Mouse (Mus musculus) right cerebral cortex, postnatal 10 days (tissue): Measurements from ENCODE around the gene Aco2.
A peak's percentile ranks its signal among the peaks of the same experiment; 100 is the strongest.

Experiments used
- DNase-seq, 2 experiments: peaks; one replicate each; pipeline ENCODE4 v3.0.0; 2021; ENCODE audit warnings: low spot score in 2 of 2

The Aco2 gene

DNA sequence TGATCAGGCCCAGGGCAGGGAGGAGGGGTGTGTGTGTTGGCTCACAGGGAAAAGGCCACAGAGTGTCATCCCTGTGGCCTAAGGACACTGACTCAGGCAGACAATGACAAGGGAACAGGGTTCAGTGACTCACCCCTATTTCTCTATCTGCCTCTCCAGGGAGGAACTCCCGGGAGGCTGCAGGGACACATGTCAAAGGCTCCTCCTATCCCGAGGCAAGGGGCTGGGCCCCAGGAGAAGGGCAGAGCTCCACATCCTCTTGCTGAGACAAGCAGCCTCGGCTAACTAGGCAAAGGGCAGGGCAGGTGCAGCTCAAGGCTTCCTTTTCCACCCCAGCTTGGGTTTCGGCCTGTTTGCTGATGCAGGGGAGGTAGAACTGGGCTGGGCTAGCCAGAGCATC lies 26.4 kb upstream of the Aco2 start:
- DNase-seq = no peak

DNA sequence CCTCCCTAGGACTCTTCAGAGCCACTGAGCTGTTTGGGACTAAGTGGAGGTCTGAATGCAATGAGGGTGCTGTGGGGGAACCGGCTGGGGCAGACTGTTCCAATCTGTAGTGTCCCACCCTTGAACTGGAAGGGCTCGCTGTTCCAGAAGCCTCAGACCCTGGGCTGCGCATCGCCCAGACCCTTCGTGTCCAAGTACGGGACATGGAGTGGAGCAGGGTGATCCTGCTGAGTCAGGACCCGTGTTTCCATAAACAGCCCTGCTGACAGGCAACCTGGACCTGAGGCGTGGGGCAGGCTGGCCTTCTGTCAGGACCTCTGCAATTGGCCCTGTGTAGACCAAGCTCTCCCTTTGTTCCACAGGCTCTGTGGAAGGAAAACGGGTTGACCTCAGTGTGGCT lies 25.4 kb upstream of the Aco2 start:
- no peak for DNase-seq

- no peak for DNase-seq
These were observed 24.9 kb upstream of the Aco2 start for GRCm38 (mm10) chr15:81847161-81847560.

- no peak for DNase-seq
These were observed 24.2 kb upstream of the Aco2 start for GRCm38 (mm10) chr15:81847861-81848260.

DNA sequence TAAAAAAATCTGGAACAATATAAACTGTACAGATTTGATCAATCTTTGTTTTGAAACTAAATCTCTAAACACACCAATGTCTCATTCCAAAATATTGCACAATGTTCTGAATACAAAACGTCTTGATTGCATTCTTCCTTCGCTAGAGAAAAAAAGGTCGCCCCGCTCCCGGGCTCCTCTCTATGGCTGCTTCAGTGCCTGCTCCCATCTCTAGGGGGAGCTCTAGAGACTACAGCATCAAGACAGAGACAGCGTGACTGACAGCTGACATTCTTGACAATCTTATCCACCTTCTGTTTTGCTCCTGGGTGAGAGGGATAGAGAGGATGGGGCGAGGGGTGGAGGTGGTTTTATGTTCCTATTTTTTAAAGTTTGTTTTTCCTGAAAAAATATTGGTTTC lies 23.8 kb upstream of the Aco2 start:
- peak in 1 of 2 experiments; percentile 63 for DNase-seq

DNA sequence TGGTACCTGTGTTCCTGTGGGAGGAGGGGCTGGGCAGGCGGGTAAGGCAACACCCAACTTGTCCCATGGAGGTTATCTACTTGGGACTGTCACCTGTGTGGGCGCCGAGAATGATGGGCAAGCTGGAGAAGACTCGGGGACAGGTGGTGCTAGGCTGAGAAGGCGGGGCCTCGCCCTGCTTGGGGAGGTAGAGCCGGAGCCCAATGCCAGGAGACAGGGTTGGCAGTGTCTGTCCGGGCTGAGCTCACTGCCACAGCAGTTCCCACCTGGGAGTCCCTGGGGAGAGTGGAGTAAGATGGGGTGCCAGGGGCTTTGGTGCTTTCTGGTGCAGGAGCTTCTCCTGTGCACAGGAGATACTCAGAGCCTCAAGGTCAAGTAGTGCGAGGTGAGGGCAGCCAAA lies 23.0 kb upstream of the Aco2 start:
- no peak for DNase-seq

DNA sequence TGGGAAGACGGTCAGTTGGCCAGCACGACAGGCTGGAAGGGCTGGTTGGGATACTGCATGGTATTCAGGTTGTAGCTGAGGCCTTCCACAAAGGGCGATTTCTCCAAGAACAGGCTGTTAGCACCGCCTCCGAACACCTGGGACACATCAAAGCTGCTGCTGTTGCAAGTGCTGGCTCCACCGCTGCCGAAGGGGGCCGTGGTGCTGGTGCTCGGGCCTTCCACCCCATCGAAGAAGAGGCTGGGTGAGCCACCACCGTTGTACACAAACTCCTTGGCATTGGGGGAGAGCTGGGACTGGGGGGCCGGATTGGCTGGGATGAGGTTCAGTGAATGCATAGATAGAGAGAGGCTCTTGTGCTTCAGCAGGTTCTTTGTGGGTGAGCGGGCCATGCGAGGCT lies 21.4 kb upstream of the Aco2 start:
- DNase-seq = no peak

DNA sequence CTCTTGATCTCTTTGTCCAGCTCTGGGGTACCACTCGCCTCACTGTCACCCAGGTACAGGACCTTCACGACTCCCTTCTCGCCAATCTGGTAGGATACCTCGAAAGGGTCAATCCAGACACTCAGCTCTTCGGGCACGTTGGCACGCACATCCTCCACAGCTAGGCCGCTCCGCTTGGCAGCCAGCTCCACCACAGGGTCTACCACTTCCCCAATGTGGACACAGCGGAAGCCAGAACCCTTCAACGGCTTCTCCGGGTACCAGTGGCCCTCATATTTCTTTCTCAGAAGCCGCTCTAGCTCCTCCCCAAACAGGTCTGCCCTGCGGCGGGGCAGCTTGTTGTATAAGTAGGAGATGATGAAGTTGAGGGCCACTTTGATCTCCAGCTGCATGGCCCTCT lies 20.7 kb upstream of the Aco2 start:
- DNase-seq = no peak

DNA sequence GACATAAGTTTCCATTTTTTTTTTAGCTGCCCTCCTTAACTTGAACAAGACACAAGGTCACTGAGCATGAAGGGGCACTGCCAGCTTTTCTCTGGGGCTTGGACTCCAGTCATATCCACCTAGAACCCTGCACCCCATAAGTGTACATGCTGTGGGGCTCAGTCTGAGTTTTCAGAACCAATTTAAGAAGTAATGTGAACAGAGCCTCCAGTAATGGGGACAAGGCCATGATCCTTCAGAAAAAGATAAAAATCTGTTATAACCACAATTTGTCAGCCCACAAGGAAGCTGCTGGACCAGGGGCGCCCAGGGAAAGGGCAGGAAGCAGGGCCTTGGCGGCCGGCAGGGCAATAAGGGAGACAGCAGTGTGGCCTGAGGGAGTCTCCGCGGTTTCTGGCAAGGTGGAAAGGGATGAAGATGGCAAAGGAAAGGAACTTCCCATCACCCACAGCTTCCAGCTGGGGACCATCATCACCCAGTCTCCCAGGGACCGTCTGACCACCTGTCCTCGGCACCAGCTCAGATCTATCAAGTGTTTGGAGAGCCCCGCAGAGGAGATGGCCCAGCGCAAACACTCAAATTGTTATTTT lies 19.6 kb upstream of the Aco2 start:
- DNase-seq = no peak

DNA sequence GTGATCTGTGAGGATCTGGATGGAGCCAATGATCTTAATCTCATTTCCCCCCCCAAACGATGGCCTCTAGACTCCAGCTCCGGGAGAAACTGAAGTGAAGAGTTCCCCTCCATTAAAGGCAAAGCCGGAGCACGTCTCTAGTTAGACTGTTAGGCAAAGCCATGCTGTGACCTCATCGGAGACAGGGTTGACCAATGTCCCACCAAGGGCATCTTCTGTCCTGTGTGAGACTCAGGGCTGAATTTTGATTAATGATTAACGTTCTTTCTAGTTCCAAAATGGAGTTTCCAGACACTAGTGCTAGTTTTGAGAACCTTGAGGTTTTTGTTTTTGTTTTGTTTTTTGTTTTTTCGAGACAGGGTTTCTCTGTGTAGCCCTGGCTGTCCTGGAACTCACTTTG lies 19.0 kb upstream of the Aco2 start:
- DNase-seq = no peak

DNA sequence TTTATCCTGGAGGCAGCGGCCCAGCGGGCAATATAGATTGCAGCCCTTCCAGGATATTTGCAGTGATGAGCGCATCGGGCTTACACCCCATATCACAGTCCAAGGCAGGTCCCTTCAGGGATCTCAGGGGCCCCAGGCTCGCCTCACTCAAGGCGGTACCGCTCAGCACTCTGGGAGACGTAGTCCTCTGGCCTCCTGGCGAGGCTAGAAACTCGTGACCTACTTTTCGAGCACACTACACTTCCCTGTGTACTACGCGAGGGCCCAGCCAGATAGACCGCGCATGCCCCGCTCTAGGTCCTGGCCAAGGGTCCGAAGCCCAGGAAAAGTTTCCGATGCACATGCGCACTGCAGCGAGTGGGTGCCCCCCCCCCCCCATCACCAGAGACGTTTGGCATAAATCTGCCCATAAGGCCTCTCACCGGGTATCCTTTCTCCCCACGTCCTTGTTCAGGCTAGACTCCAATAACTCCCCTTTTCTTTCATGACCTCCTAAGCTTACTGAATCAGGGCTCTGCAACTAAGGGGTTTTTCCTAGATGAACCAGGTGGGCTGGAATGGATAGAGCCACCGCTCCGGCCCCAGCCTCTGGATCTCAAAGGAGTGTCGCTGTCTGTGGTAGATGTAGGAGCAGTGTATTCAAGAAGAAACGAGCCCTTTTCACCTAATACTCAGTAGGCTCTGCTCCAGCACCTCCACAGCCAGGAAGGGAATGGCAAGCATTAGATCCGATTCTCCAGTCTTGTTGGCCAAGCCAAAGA lies 15.9 kb upstream of the Aco2 start:
- DNase-seq = peak; percentile 91 to 94

GRCm38 (mm10) chr15:81856938-81857723 lies 15.0 kb upstream of the Aco2 start:
- DNase-seq = no peak

DNA sequence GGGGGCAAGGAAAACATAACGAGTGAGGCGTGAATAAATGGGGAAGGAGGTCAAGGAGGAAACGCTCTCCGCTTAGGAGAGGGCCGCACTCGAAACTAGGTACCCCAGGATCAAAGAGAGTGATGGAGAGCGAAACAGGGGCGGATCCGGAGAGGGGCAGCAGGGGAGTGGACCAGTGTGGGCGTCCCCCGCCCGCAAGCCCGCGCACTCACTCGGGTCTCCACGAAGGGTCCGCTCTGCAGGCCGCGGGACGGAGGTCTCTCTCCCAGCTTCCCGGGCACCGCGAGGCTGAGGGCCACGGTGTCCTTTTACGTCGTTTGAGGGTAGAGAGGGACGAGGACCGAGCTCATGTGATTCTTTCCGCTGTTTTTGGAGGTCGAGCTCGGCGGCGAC lies 14.4 kb upstream of the Aco2 start:
- peak in 1 of 2 experiments; percentile 69 for DNase-seq

DNA sequence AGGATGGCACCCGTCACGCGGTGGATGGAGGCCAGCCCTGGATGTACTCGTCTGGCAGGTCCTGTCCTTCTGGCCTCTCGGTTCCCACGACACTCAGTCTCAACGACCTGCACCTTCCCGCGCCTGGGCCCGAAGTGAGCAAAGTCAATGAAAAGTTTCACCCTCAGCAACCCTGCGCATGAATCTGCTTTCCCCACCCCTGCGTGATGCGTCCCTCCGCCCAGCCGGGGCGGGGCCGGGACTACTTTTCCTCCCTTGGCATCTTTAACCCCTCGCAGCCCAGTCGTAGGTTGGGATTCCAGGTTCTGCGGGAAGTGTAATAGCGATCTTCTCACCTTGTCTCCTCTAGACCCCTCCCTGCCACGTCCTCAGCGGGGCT lies 14.0 kb upstream of the Aco2 start:
- DNase-seq = peak; percentile 94 to 95

DNA sequence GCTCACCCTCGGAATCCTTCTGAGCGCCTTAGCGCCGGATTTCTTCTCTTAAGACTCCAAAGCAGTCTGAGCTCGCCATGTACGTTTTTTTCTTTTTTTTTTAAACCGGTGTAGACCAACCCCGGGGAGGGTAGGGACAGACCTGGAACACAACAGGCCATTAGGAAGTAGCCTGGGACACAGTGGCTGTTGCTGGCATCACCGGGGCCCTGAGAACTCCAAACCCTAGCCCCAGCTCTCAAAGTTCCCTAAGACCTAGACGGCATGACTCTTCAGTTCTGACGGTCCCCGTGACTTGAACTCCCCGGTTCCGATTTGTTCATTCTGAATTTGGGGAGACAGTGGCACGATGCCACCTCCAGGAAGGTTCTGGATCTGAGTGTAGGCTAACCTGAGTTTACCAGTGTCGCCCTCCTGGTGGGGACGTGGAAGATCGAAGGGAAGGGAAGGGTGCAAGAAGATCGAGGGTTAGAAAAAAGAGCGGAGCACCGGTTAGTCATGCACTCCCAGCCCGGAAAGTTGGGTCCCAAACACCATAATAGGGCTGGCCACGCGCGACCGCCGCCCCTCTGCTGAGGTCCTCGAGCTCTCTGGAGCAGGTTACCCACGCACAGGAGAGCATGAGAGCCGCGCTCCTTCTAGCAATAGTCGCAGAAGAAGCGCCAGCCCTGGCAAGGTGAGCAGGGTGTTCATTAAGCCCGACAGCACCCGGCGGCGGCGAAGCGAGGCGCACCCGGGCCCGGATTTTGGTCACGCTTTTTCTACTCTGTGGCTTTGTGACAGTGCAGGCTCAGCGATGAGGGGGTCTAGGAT lies 13.4 kb upstream of the Aco2 start, which contains the start of gene Tob2:
Tob2 (minus strand) TSS at position 280 of the 813 bp plus-strand sequence.
- peak; percentile 78 to 88 for DNase-seq

DNA sequence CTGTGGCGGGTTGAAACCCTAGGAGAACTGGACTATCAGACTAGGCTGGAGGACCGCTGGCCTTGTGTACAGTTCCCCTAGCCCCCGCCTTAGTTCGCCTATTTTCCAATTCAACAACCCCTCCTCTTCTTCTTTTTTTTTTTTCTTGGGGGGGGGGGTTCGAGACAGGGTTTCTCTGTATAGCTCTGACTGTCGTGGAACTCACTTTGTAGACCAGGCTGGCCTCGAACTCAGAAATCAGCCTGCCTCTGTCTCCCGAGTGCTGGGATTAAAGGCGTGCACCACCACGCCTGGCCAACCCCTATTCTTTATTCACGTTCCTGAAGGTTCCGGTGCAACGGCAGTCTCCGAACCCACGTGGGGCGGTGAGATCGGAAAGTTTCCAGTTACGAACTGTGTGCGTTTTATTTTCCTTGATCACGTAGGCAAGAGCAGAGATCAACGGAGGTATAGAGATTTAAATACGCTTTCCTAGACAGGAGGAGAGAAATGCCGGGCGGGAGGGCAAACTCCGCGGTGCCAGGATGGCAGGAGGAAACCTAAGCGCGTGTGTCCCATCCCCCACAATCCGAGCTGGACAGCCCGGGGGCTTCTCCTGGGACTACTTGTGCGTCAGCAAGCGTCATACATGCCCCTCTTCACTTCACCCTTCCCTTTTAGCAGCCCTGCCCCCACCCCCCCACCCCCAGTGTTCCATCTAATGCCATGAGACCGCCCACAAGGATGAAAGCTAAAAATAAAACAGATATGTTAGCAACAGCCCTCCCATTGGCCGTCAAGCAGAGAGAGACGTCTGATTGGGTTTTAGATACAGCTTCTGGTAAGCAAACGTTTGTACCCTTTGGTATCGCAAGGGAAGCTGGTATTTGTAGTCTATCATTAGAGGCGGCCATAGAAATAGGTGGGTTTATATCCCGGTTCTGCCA lies 12.5 kb upstream of the Aco2 start:
- DNase-seq = peak; percentile 92 to 98

- DNase-seq = peak; percentile 69
These were observed 11.5 kb upstream of the Aco2 start for GRCm38 (mm10) chr15:81860471-81861135.

DNA sequence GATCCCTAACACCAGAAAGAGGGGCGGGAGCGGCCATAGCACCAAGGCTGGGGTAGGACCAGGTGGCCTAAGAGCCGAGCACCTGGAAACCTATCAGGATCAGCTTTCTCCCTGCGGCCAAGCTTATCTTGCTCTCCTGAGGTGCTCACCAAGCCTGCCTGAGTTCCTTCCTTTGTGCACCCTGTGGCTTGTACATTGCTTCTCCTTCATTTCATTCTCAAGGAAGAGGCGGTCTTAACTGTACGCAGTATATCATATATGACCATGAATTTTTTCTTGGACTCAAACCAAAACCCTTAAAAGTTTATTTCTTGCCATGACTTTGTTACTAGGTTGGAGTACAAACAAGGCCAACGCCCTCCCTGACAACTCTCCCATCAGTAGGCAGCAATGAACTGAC lies 7.9 kb upstream of the Aco2 start:
- DNase-seq = no peak

GRCm38 (mm10) chr15:81869985-81870384 lies 2.1 kb upstream of the Aco2 start:
- no peak for DNase-seq

DNA sequence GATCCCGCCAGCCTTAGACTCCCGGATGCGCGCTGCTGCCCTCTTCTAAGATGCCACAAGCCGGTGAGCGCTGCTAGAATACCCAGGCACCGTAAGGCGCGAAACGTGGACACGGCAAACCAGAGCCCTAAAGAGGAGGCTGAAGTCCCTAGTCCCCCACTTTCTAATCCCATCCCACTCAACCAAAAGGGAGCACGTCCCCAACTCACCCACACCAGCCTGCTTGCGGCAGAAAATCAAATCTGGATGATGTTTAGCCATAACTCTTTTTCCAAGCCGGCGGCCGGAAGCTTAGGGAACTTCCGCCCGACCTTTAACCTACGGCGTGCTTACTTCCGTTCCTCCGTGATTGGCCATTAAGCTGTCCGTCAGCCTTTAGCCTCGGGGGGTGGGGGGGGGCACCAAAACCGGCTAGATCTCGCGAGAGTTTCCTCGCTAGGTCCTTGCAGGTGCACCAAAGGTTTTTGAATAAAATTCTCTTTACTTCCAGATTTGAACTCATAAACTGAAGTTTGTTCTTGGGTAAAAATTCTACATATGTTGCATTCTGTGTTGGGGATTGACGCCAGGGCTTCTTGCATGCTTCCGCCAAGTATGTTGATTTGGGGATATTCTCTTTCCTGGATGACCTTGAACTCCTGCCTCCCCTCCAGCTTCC lies 376 bp upstream of the Aco2 start, which contains the start of gene Phf5a:
Phf5a (minus strand) TSS at position 308 of the 658 bp plus-strand sequence.
- peak; percentile 92 to 94 for DNase-seq
